Mouse (Mus musculus) forebrain, postnatal 0 days (tissue): Measurements from ENCODE around the gene Sde2. TPM values are rescaled to one million over a fixed set of nuclear protein-coding genes. Genes with fewer than 3 reads are reported as not detected.

Experiments used
- ATAC-seq: fragments of 200-750 bp; cut with Nextera tagmentation; 2 replicates; pipeline ENCODE4 v1.8.0; 2017; ENCODE audit warnings: mild to moderate bottlenecking, moderate library complexity
- DNase-seq: peaks from one replicate; pipeline ENCODE4 v3.0.0-alpha.2; 2015
- H3K27ac ChIP-seq: fragments of 300-500 bp; sonication (generic); 2 replicates; pipeline ENCODE4 v1.5.1; 2014; ENCODE audit warnings: low read depth, mild to moderate bottlenecking, antibody characterized with exemption, low read length, moderate library complexity, mixed read lengths
- H3K27me3 ChIP-seq: fragments of 300-500 bp; sonication (generic); 2 replicates; pipeline ENCODE4 v1.6.1; 2014; ENCODE audit warnings: mild to moderate bottlenecking, low read length, mixed read lengths; ENCODE audit not compliant: insufficient read depth
- H3K36me3 ChIP-seq: fragments of 300-500 bp; sonication (generic); 2 replicates; pipeline ENCODE4 v1.6.1; 2014; ENCODE audit warnings: mild to moderate bottlenecking, moderate library complexity; ENCODE audit not compliant: insufficient read depth
- H3K4me1 ChIP-seq: fragments of 300-500 bp; sonication (generic); 2 replicates; pipeline ENCODE4 v1.6.1; 2014; ENCODE audit warnings: antibody characterized with exemption; ENCODE audit not compliant: insufficient read depth
- H3K4me2 ChIP-seq: fragments of 300-500 bp; sonication (generic); 2 replicates; pipeline ENCODE4 v1.6.1; 2014; ENCODE audit warnings: low read depth, mild to moderate bottlenecking, moderate library complexity
- H3K4me3 ChIP-seq: fragments of 300-500 bp; sonication (generic); 2 replicates; pipeline ENCODE4 v1.5.1; 2014; ENCODE audit warnings: low read depth, low read length, mixed read lengths
- H3K9ac ChIP-seq: fragments of 300-500 bp; sonication (generic); 2 replicates; pipeline ENCODE4 v1.6.1; 2014; ENCODE audit warnings: mild to moderate bottlenecking
- H3K9me3 ChIP-seq: fragments of 300-500 bp; sonication (generic); 2 replicates; pipeline ENCODE4 v1.6.1; 2016; ENCODE audit warnings: low read length
- CTCF ChIP-seq: sonication (generic); IDR thresholded peaks from 2 replicates; pipeline ENCODE4 v1.5.1; 2016; ENCODE audit warnings: antibody characterized with exemption, control low read depth, low read depth
- WGBS: fragments of 180-500 bp; shearing (Covaris S2); extraction: QIAGEN DNeasy Blood & Tissue Kit; methylation state at CpG from one replicate; pipeline ENCODE4 v1.1.7; 2014; 5-methylcytosine and 5-hydroxymethylcytosine counted together
- polyA plus RNA-seq: library from polyadenylated mRNA; unstranded; fragments of >200 nt; fragmentation: Nextera tagmentation; extraction: Ambion mirVana; gene quantifications from 2 replicates; pipeline ENCODE4 v1.2.1, GENCODE M21; 2015
- total RNA-seq: library from RNA; depleted of rRNA; stranded (reverse); fragments of >200 nt; gene quantifications from 2 replicates; pipeline ENCODE4 v1.2.3, GENCODE M21; 2014

The Sde2 gene
- total and polyA plus RNA-seq, 2 experiments from 2014 or later = 19.6 to 24.8 TPM

GRCm38 (mm10) chr1:180822276-180822675, 28.7 kb upstream of the Sde2 start:
- H3K36me3 ChIP-seq = no peaks in the 10 kb centered on the region
- no peak overlapping the region for H3K9ac ChIP-seq
- TF ChIP-seq CTCF = no peak
- WGBS = 95% methylated on average over 5 of the region's 5 CpGs
- H3K27me3 ChIP-seq = no peaks in the 10 kb centered on the region
- no peaks in the 10 kb centered on the region for H3K4me1 ChIP-seq
- H3K4me2 ChIP-seq = no peak overlapping the region
- no peak overlapping the region for H3K4me3 ChIP-seq
- ATAC-seq (no peak), DNase-seq (no peak)
- no peak overlapping the region for H3K27ac ChIP-seq
- H3K9me3 ChIP-seq = no peaks in the 10 kb centered on the region

- no peak overlapping the region for H3K27ac ChIP-seq
- DNase-seq (no peak), ATAC-seq (no peak)
- H3K9ac ChIP-seq = no peak overlapping the region
- no peak for TF ChIP-seq CTCF
- no peak overlapping the region for H3K4me2 ChIP-seq
- WGBS = 74% methylated on average over 3 of the region's 3 CpGs
- H3K4me3 ChIP-seq = no peak overlapping the region
- H3K36me3 ChIP-seq = no peaks in the 10 kb centered on the region
- H3K27me3 ChIP-seq = no peaks in the 10 kb centered on the region
- no peaks in the 10 kb centered on the region for H3K9me3 ChIP-seq
- no peaks in the 10 kb centered on the region for H3K4me1 ChIP-seq
These were observed 27.2 kb upstream of the Sde2 start for GRCm38 (mm10) chr1:180823716-180824115.

GRCm38 (mm10) chr1:180824721-180825120, 26.2 kb upstream of the Sde2 start:
- ATAC-seq = no peak
- no peaks in the 10 kb centered on the region for H3K4me1 ChIP-seq
- no peaks in the 10 kb centered on the region for H3K9me3 ChIP-seq
- no peak overlapping the region for H3K27ac ChIP-seq
- H3K4me2 ChIP-seq = no peak overlapping the region
- H3K4me3 ChIP-seq = no peak overlapping the region
- H3K36me3 ChIP-seq = no peaks in the 10 kb centered on the region
- 75% methylated on average over 3 of the region's 3 CpGs for WGBS
- no peak for DNase-seq
- TF ChIP-seq CTCF = no peak
- no peaks in the 10 kb centered on the region for H3K27me3 ChIP-seq
- no peak overlapping the region for H3K9ac ChIP-seq

GRCm38 (mm10) chr1:180826634-180827033, 24.3 kb upstream of the Sde2 start:
- Histone ChIP-seq H3K4me3 (no peak overlapping the region), H3K9ac (no peak overlapping the region), H3K9me3 (no peaks in the 10 kb centered on the region), H3K4me2 (no peak overlapping the region), H3K27me3 (no peaks in the 10 kb centered on the region), H3K36me3 (no peaks in the 10 kb centered on the region), H3K27ac (no peak overlapping the region), H3K4me1 (no peaks in the 10 kb centered on the region)
- no peak for TF ChIP-seq CTCF
- DNase-seq (no peak), ATAC-seq (no peak)
- 93% methylated on average over 4 of the region's 4 CpGs for WGBS

GRCm38 (mm10) chr1:180829775-180830174, 21.2 kb upstream of the Sde2 start:
- WGBS = 83% methylated on average over 11 of the region's 11 CpGs
- no peaks in the 10 kb centered on the region for H3K27me3 ChIP-seq
- H3K4me1 ChIP-seq = no peaks in the 10 kb centered on the region
- H3K4me3 ChIP-seq = no peak overlapping the region
- no peak for TF ChIP-seq CTCF
- no peak overlapping the region for H3K9ac ChIP-seq
- no peak overlapping the region for H3K4me2 ChIP-seq
- H3K36me3 ChIP-seq = no peaks in the 10 kb centered on the region
- no peak for DNase-seq
- no peak for ATAC-seq
- H3K9me3 ChIP-seq = no peaks in the 10 kb centered on the region
- H3K27ac ChIP-seq = no peak overlapping the region

GRCm38 (mm10) chr1:180830175-180830574, 20.8 kb upstream of the Sde2 start:
- H3K4me3 ChIP-seq = no peak overlapping the region
- no peak overlapping the region for H3K9ac ChIP-seq
- DNase-seq (no peak), ATAC-seq (no peak)
- no peaks in the 10 kb centered on the region for H3K9me3 ChIP-seq
- 85% methylated on average over 11 of the region's 11 CpGs for WGBS
- H3K27ac ChIP-seq = no peak overlapping the region
- no peak overlapping the region for H3K4me2 ChIP-seq
- H3K27me3 ChIP-seq = no peaks in the 10 kb centered on the region
- TF ChIP-seq CTCF = no peak
- no peaks in the 10 kb centered on the region for H3K36me3 ChIP-seq
- H3K4me1 ChIP-seq = no peaks in the 10 kb centered on the region

- Histone ChIP-seq H3K9ac (no peak overlapping the region), H3K4me1 (no peaks in the 10 kb centered on the region), H3K27me3 (no peaks in the 10 kb centered on the region), H3K36me3 (no peaks in the 10 kb centered on the region), H3K4me2 (no peak overlapping the region), H3K27ac (no peak overlapping the region), H3K4me3 (no peak overlapping the region), H3K9me3 (no peaks in the 10 kb centered on the region)
- DNase-seq (no peak), ATAC-seq (no peak)
- no peak for TF ChIP-seq CTCF
- WGBS = 69% methylated on average over 14 of the region's 14 CpGs
These were observed 20.2 kb upstream of the Sde2 start for GRCm38 (mm10) chr1:180830588-180831346.
